Mouse (Mus musculus): ENCODE measurements around the gene Psme2b. TPM values are rescaled to one million over a fixed set of nuclear protein-coding genes. Genes with fewer than 3 reads are reported as not detected.
"Not testable (repeated sequence)": the region's sequence is repeated elsewhere in the genome, so short reads cannot be mapped to it uniquely, and the experiment has no call there.

Gene Psme2b
- 1.7 and 1.8 TPM in 2 replicates for polyA plus RNA-seq (2016; fragmentation: Nextera tagmentation; extraction: Ambion mirVana)

- H3K36me3 ChIP-seq (replicated peaks); H3K4me3 ChIP-seq; H3K9me3 ChIP-seq; DNase-seq (ENCODE audit: low spot score); H3K27ac ChIP-seq (replicated peaks); H3K4me1 ChIP-seq; H3K27me3 ChIP-seq (replicated peaks; ENCODE audit: low read depth, poor library complexity, severe bottlenecking): not testable (repeated sequence)
- 92% methylated on average over 6 of the region's 6 CpGs for WGBS
Measured at GRCm38 (mm10) chr11:48946090-48946489, at the start of gene Psme2b. Gene Psme2b, minus strand, starts transcription at chr11:48946190.

GRCm38 (mm10) chr11:48994018-48994417 is 48.0 kb upstream of the Psme2b start, which contains the start of gene Tgtp1:
Gene Tgtp1, minus strand, starts transcription at chr11:48994172.
- not testable (repeated sequence) for H3K4me3 ChIP-seq; DNase-seq (ENCODE audit: low spot score); H3K27me3 ChIP-seq (replicated peaks; ENCODE audit: low read depth, poor library complexity, severe bottlenecking); H3K36me3 ChIP-seq (replicated peaks); H3K9me3 ChIP-seq; H3K27ac ChIP-seq (replicated peaks); H3K4me1 ChIP-seq
- 36% methylated on average over 2 of the region's 2 CpGs for WGBS

GRCm38 (mm10) chr11:48993296-48993695 is 47.3 kb upstream of the Psme2b start:
- H3K36me3 ChIP-seq (replicated peaks); H3K4me1 ChIP-seq; H3K27ac ChIP-seq (replicated peaks); DNase-seq (ENCODE audit: low spot score); H3K4me3 ChIP-seq; H3K9me3 ChIP-seq; H3K27me3 ChIP-seq (replicated peaks; ENCODE audit: low read depth, poor library complexity, severe bottlenecking): not testable (repeated sequence)
- WGBS, result 74% methylated on average over 10 of the region's 10 CpGs

GRCm38 (mm10) chr11:48991740-48992520 is 45.9 kb upstream of the Psme2b start, which contains the start of gene Gm12185:
Gene Gm12185, minus strand, starts transcription at chr11:48992226.
- not testable (repeated sequence) for DNase-seq (ENCODE audit: low spot score); H3K36me3 ChIP-seq (replicated peaks); H3K9me3 ChIP-seq; H3K27me3 ChIP-seq (replicated peaks; ENCODE audit: low read depth, poor library complexity, severe bottlenecking); H3K4me1 ChIP-seq; H3K27ac ChIP-seq (replicated peaks); H3K4me3 ChIP-seq
- WGBS, result 64% methylated on average over 4 of the region's 4 CpGs

- not testable (repeated sequence) for H3K27ac ChIP-seq (replicated peaks); H3K4me3 ChIP-seq; H3K9me3 ChIP-seq; DNase-seq (ENCODE audit: low spot score); H3K27me3 ChIP-seq (replicated peaks; ENCODE audit: low read depth, poor library complexity, severe bottlenecking); H3K4me1 ChIP-seq; H3K36me3 ChIP-seq (replicated peaks)
- WGBS, result 55% methylated on average over 2 of the region's 2 CpGs
Measured at GRCm38 (mm10) chr11:48989981-48990380, 44.0 kb upstream of the Psme2b start.

GRCm38 (mm10) chr11:48988219-48988618 is 42.2 kb upstream of the Psme2b start:
- DNase-seq (ENCODE audit: low spot score); H3K36me3 ChIP-seq (replicated peaks); H3K27me3 ChIP-seq (replicated peaks; ENCODE audit: low read depth, poor library complexity, severe bottlenecking); H3K9me3 ChIP-seq; H3K27ac ChIP-seq (replicated peaks); H3K4me1 ChIP-seq; H3K4me3 ChIP-seq: not testable (repeated sequence)
- 78% methylated on average over 2 of the region's 3 CpGs for WGBS

- DNase-seq (ENCODE audit: low spot score); H3K27ac ChIP-seq (replicated peaks); H3K36me3 ChIP-seq (replicated peaks); H3K27me3 ChIP-seq (replicated peaks; ENCODE audit: low read depth, poor library complexity, severe bottlenecking); H3K4me1 ChIP-seq; H3K9me3 ChIP-seq; H3K4me3 ChIP-seq: not testable (repeated sequence)
- no CpG with 5 or more reads among the region's 3 CpGs for WGBS
Measured at GRCm38 (mm10) chr11:48982848-48983247, 36.9 kb upstream of the Psme2b start.

GRCm38 (mm10) chr11:48980052-48980451 is 34.1 kb upstream of the Psme2b start:
- not testable (repeated sequence) for H3K27me3 ChIP-seq (replicated peaks; ENCODE audit: low read depth, poor library complexity, severe bottlenecking); H3K4me3 ChIP-seq; H3K36me3 ChIP-seq (replicated peaks); H3K9me3 ChIP-seq; DNase-seq (ENCODE audit: low spot score); H3K27ac ChIP-seq (replicated peaks); H3K4me1 ChIP-seq
- WGBS, result no CpG with 5 or more reads among the region's 5 CpGs

- not testable (repeated sequence) for DNase-seq (ENCODE audit: low spot score); H3K27me3 ChIP-seq (replicated peaks; ENCODE audit: low read depth, poor library complexity, severe bottlenecking); H3K4me1 ChIP-seq; H3K9me3 ChIP-seq; H3K27ac ChIP-seq (replicated peaks); H3K36me3 ChIP-seq (replicated peaks); H3K4me3 ChIP-seq
- WGBS, result no CpG with 5 or more reads among the region's 3 CpGs
Measured at GRCm38 (mm10) chr11:48979251-48979650, 33.3 kb upstream of the Psme2b start, which contains the start of gene 9930111J21Rik1. Gene 9930111J21Rik1, minus strand, starts transcription at chr11:48979398.

GRCm38 (mm10) chr11:48978240-48978939 is 32.4 kb upstream of the Psme2b start, which contains the start of gene Olfr56:
Gene Olfr56, plus strand, starts transcription at chr11:48978889.
- no CpG with 5 or more reads among the region's 1 CpGs for WGBS
- not testable (repeated sequence) for H3K9me3 ChIP-seq; H3K36me3 ChIP-seq (replicated peaks); H3K27me3 ChIP-seq (replicated peaks; ENCODE audit: low read depth, poor library complexity, severe bottlenecking); H3K4me1 ChIP-seq; DNase-seq (ENCODE audit: low spot score); H3K4me3 ChIP-seq; H3K27ac ChIP-seq (replicated peaks)

- no CpG with 5 or more reads among the region's 1 CpGs for WGBS
- not testable (repeated sequence) for H3K27me3 ChIP-seq (replicated peaks; ENCODE audit: low read depth, poor library complexity, severe bottlenecking); DNase-seq (ENCODE audit: low spot score); H3K36me3 ChIP-seq (replicated peaks); H3K27ac ChIP-seq (replicated peaks); H3K9me3 ChIP-seq; H3K4me1 ChIP-seq; H3K4me3 ChIP-seq
Measured at GRCm38 (mm10) chr11:48974686-48975085, 28.7 kb upstream of the Psme2b start.

GRCm38 (mm10) chr11:48939286-48939685 is 6.7 kb downstream of the Psme2b start:
- H3K4me1 ChIP-seq; H3K9me3 ChIP-seq; H3K27ac ChIP-seq (replicated peaks); DNase-seq (ENCODE audit: low spot score); H3K36me3 ChIP-seq (replicated peaks); H3K4me3 ChIP-seq; H3K27me3 ChIP-seq (replicated peaks; ENCODE audit: low read depth, poor library complexity, severe bottlenecking): not testable (repeated sequence)

GRCm38 (mm10) chr11:48935291-48935690 is 10.7 kb downstream of the Psme2b start:
- not testable (repeated sequence) for H3K36me3 ChIP-seq (replicated peaks); H3K9me3 ChIP-seq; H3K4me3 ChIP-seq; H3K27ac ChIP-seq (replicated peaks); H3K27me3 ChIP-seq (replicated peaks; ENCODE audit: low read depth, poor library complexity, severe bottlenecking); DNase-seq (ENCODE audit: low spot score); H3K4me1 ChIP-seq
- WGBS, result 80% methylated on average over 1 of the region's 3 CpGs

Data from embryonic facial prominence, embryonic 10.5 days (tissue).